Mouse (Mus musculus): ENCODE results near the gene Shisa8. TPM values are rescaled to one million over a fixed set of nuclear protein-coding genes. Genes with fewer than 3 reads are reported as not detected.

Gene Shisa8
- total RNA-seq, 2 experiments from 2014 or later: 0.13 to 0.27 TPM

DNA sequence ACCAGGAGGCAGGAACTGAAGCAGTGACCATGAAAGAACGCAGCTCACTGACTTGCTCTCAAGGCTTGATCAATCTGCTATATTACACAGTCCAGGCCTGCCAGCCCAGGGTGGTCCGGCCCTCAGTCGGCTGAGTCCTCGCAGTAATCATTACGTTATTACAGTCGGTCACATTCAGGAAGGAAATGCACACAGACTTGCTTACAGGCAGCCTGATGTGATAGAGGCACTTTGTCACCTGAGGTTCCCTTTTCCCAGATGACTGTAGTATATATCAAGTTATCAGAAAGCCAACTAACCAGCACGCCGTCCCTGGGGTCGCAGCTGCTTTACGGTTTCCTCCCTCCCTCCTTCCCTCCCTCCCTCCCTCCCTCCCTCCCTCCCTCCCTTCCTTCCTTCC lies 55.7 kb downstream of the Shisa8 start:
- DNase-seq (ENCODE audit: low spot score in 2 of 2): no peak

DNA sequence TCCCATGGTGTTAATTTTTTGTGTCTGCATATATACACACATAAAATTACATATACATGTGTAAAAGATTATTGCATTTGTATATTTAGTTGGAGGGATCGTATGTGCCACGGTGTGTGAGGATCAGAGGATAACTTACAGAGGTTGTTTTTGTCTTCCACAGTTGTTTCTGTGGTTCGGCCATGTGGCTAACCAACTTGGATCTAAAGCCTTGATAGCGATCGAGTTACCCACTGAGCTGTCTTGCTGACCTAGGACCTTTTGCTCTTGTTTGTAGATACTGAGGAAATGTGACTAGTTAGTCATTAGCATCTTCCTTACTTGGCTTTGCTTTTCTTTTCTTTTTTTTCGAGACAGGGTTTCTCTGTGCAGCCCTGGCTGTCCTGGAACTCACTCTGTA lies 56.3 kb downstream of the Shisa8 start:
- DNase-seq (ENCODE audit: low spot score in 2 of 2): no peak

Small RNA genes within 50 kb of the gene (microRNA-seq; reads per million reads assigned to microRNA genes)
- 31.2 to 39.8 reads per million in 2 experiments for gene Mir33 (ENCODE audit: borderline number of aligned reads in 2 of 2)

Other genes with a start within 250 kb of the Shisa8 start
- gene 1700029P11Rik, start 232.3 kb downstream of the Shisa8 start, total RNA-seq (2021): not detected
- gene Xrcc6, start 225.0 kb downstream of the Shisa8 start, total RNA-seq (2021): 10 to 100 TPM; 55.8 to 88.9 TPM
- gene Desi1, start 179.0 kb downstream of the Shisa8 start, total RNA-seq (2021): 100 to 1,000 TPM in 1 of 2 experiments, 10 to 100 TPM in 1; 52.7 to 123 TPM
- 10 to 100 TPM; 80.5 to 99.1 TPM for gene Snu13, start 165.2 kb downstream of the Shisa8 start, total RNA-seq (2021)
- gene 4930407I10Rik, start 153.7 kb downstream of the Shisa8 start, total RNA-seq (2021): not detected
- gene Mei1, start 142.8 kb downstream of the Shisa8 start, total RNA-seq (2021): 1 to 10 TPM in 1 of 2 experiments, under 1 TPM in 1; 0.58 to 4.1 TPM
- 1 to 10 TPM; 6.7 to 8.9 TPM for gene Ccdc134, start 84.9 kb downstream of the Shisa8 start, total RNA-seq (2021)
- 100 to 1,000 TPM in 1 of 2 experiments, 10 to 100 TPM in 1; 79.3 to 109 TPM for gene Srebf2, start 65.6 kb downstream of the Shisa8 start, total RNA-seq (2021)
- gene Tnfrsf13c, start 11.6 kb upstream of the Shisa8 start, total RNA-seq (2021): under 1 TPM; 0.16 to 0.17 TPM
- 1 to 10 TPM; 2.4 to 2.5 TPM for gene Cenpm, start 31.9 kb upstream of the Shisa8 start, total RNA-seq (2021)
- gene 1500009C09Rik, start 39.6 kb upstream of the Shisa8 start, total RNA-seq (2021): under 1 TPM; 0.33 to 0.90 TPM
- gene Sept3, start 62.1 kb upstream of the Shisa8 start, total RNA-seq (2021): 1 to 10 TPM; 3.4 to 3.8 TPM
- gene Wbp2nl, start 86.1 kb upstream of the Shisa8 start, total RNA-seq (2021): not detected
- gene Naga, start 126.1 kb upstream of the Shisa8 start, total RNA-seq (2021): 10 to 100 TPM; 46.1 to 67.0 TPM
- 1 to 10 TPM in 1 of 2 experiments, under 1 TPM in 1; 0.46 to 1.1 TPM for gene Pheta2, start 126.1 kb upstream of the Shisa8 start, total RNA-seq (2021)
- 100 to 1,000 TPM; 173 to 178 TPM for gene Smdt1, start 126.1 kb upstream of the Shisa8 start, total RNA-seq (2021)
- 100 to 1,000 TPM; 512 to 543 TPM for gene Ndufa6, start 141.5 kb upstream of the Shisa8 start, total RNA-seq (2021)
- gene Cyp2d22, start 167.4 kb upstream of the Shisa8 start, total RNA-seq (2021): 10 to 100 TPM; 47.7 to 48.8 TPM
- under 1 TPM in 1 of 2 experiments, not detected in 1; 0.63 TPM for gene Cyp2d11, start 181.2 kb upstream of the Shisa8 start, total RNA-seq (2021)
- gene Cyp2d10, start 194.4 kb upstream of the Shisa8 start, total RNA-seq (2021): not detected
- gene Cyp2d9, start 220.6 kb upstream of the Shisa8 start, total RNA-seq (2021): not detected